Mouse (Mus musculus) brain, embryonic 14.5 days (tissue): ENCODE measurements around the gene Tmem117.

Experiments
- CTCF ChIP-seq: fragments of 200-500 bp; IDR thresholded peaks from 2 replicates; pipeline ENCODE4 v1.5.1; 2012; ENCODE audit warnings: inconsistent platforms, mild to moderate bottlenecking, moderate library complexity, borderline replicate concordance; ENCODE audit not compliant: insufficient read depth, insufficient read length; ENCODE audit errors: extremely low read depth
- POLR2A ChIP-seq: fragments of 200-500 bp; IDR thresholded peaks from 2 replicates; pipeline ENCODE4 v1.6.1; 2012; ENCODE audit warnings: mild to moderate bottlenecking, inconsistent platforms, borderline replicate concordance; ENCODE audit not compliant: poor library complexity, insufficient read depth, insufficient read length, severe bottlenecking; ENCODE audit errors: extremely low read depth

- TF ChIP-seq POLR2A (no peak), CTCF (no peak)
Measured at GRCm38 (mm10) chr15:95081654-95082053, 452.6 kb downstream of the Tmem117 start.
